Mouse (Mus musculus) stomach, embryonic 16.5 days (tissue): Measurements from ENCODE around the gene Lor. TPM values are rescaled to one million over a fixed set of nuclear protein-coding genes. Genes with fewer than 3 reads are reported as not detected.

Source experiments
- ATAC-seq: fragments of 200-750 bp; cut with Nextera tagmentation; 2 replicates; pipeline ENCODE4 v1.8.0; 2017; ENCODE audit warnings: moderate number of reproducible peaks, moderate TSS enrichment; ENCODE audit not compliant: insufficient read depth, low FRiP score
- H3K27ac ChIP-seq: fragments of 300-500 bp; sonication (generic); 2 replicates; pipeline ENCODE4 v1.5.1; 2014; ENCODE audit warnings: low read length
- H3K27me3 ChIP-seq: fragments of 300-500 bp; sonication (generic); 2 replicates; pipeline ENCODE4 v1.6.1; 2014; ENCODE audit warnings: low read length, control low read depth, mixed read lengths; ENCODE audit not compliant: control insufficient read depth, insufficient read depth
- H3K36me3 ChIP-seq: fragments of 300-500 bp; sonication (generic); 2 replicates; pipeline ENCODE4 v1.6.1; 2014; ENCODE audit warnings: low read length; ENCODE audit not compliant: control insufficient read depth, insufficient read depth
- H3K4me1 ChIP-seq: fragments of 300-500 bp; sonication (generic); 2 replicates; pipeline ENCODE4 v1.6.1; 2014; ENCODE audit warnings: low read length, control low read depth, mixed read lengths; ENCODE audit not compliant: control insufficient read depth, insufficient read depth
- H3K4me2 ChIP-seq: fragments of 300-500 bp; sonication (generic); 2 replicates; pipeline ENCODE4 v1.6.1; 2014; ENCODE audit warnings: low read depth, low read length, mixed read lengths
- H3K4me3 ChIP-seq: fragments of 300-500 bp; sonication (generic); replicated peaks from 2 replicates; pipeline ENCODE4 v1.5.1; 2014; ENCODE audit warnings: mild to moderate bottlenecking, low read length
- H3K9ac ChIP-seq: fragments of 300-500 bp; sonication (generic); 2 replicates; pipeline ENCODE4 v1.6.1; 2014; ENCODE audit warnings: low read length
- H3K9me3 ChIP-seq: fragments of 300-500 bp; sonication (generic); replicated peaks from 2 replicates; pipeline ENCODE4 v1.6.1; 2016; ENCODE audit warnings: low read length, control low read depth; ENCODE audit not compliant: control insufficient read depth
- WGBS: fragments of 180-500 bp; shearing (Covaris S2); extraction: QIAGEN DNeasy Blood & Tissue Kit; methylation state at CpG from one replicate; pipeline ENCODE4 v1.1.7; 2014; 5-methylcytosine and 5-hydroxymethylcytosine counted together
- polyA plus RNA-seq: library from polyadenylated mRNA; unstranded; fragments of >200 nt; fragmentation: Nextera tagmentation; extraction: Ambion mirVana; gene quantifications from 2 replicates; pipeline ENCODE4 v1.2.1, GENCODE M21; 2015

Gene Lor
- polyA plus RNA-seq, result 3.1 and 4.6 TPM in 2 replicates

DNA sequence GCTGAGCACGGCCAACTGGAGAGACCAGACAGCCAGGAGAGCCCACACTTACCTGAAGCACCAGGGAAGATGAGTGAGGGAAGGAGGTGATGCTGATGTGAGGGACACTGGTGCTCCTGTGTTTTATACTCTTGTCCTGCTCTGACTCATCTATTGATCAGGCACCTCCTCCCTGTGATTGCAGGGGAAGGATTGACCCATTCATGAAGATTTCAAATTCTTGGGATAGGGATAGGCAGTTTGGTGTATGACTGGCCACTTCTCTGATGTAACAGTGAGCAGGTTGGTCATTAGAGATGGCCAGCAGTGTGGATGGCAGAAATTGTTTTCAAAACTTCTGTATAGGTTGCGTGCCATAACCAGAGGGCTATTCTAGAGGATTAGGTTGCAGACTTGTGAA, at the start of gene Lor:
Gene Lor, minus strand, starts transcription at position 101 of the 400 bp plus-strand sequence.
- Histone ChIP-seq H3K9ac (no peak within 1 kb of the TSS), H3K27me3 (peaks cover 25% of the 10 kb centered on the region)
- WGBS, result 76% methylated on average over 2 of the region's 2 CpGs

DNA sequence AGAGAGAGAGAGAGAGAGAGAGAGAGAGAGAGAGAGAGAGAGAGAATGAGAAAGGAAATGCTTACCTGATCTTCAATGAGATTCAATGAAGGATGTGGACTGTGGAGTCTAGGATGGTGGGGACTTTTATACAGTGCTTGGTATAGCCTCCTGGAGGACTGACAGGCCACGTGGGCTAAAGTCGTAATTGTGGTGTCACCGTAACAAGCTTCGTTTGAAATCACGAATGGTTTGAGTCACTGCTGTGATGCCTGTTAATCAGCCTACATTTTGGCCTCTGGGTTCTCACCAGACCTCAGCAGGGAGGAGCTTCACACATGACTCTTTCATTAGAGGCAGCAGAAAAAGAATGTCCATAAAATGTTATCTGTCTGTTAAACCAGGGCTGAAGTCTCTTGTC, 40.9 kb upstream of the Lor start, which contains the start of gene Prr9:
Gene Prr9, minus strand, starts transcription at position 101 of the 400 bp plus-strand sequence.
- Histone ChIP-seq H3K9ac (no peak within 1 kb of the TSS), H3K27me3 (no peaks in the 10 kb centered on the region), H3K4me3 (no peak within 1 kb of the TSS), H3K4me2 (no peak within 1 kb of the TSS), H3K4me1 (no peaks in the 10 kb centered on the region), H3K27ac (no peak within 1 kb of the TSS), H3K36me3 (no peaks in the 10 kb centered on the region), H3K9me3 (no peaks in the 10 kb centered on the region)
- no peak for ATAC-seq
- 72% methylated on average over 5 of the region's 5 CpGs for WGBS

More for the DNA sequence above, at the start of gene Lor:
- H3K36me3 ChIP-seq, result no peaks in the 10 kb centered on the region
- ATAC-seq, result no peak
- no peaks in the 10 kb centered on the region for H3K4me1 ChIP-seq
- no peak within 1 kb of the TSS for H3K27ac ChIP-seq
- peak within 1 kb of the TSS; percentile 98; the same call in 1 of the 2 replicates for H3K4me2 ChIP-seq
- peak within 1 kb of the TSS; percentile 71; the same call in 1 of the 2 replicates for H3K4me3 ChIP-seq
- no peaks in the 10 kb centered on the region for H3K9me3 ChIP-seq

DNA sequence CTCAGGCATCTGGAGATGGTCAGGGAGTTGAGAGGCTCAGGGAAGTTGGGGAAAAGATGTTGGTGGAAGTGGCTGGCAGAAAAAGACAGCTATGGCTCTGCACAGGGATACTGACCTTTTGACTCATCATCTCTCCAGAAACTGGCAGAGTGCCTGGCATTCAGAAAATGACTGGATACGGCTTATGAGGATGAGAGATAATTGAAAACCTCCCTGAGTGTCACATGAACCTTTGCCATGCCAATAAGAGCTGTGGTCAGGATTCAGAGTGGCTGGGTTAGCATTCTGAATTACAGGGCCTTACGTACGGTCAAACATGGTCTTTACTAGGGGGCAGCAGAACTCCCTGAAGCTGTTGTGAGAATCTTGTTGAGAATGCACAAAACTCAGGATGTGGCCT, 38.0 kb upstream of the Lor start:
- no peaks in the 10 kb centered on the region for H3K27me3 ChIP-seq
- H3K9ac ChIP-seq, result no peak overlapping the region
- H3K4me2 ChIP-seq, result no peak overlapping the region
- H3K4me3 ChIP-seq, result no peak overlapping the region
- WGBS, result 80% methylated on average over 3 of the region's 3 CpGs
- no peak for ATAC-seq
- H3K27ac ChIP-seq, result no peak overlapping the region
- H3K9me3 ChIP-seq, result no peaks in the 10 kb centered on the region
- H3K4me1 ChIP-seq, result no peaks in the 10 kb centered on the region
- H3K36me3 ChIP-seq, result no peaks in the 10 kb centered on the region

DNA sequence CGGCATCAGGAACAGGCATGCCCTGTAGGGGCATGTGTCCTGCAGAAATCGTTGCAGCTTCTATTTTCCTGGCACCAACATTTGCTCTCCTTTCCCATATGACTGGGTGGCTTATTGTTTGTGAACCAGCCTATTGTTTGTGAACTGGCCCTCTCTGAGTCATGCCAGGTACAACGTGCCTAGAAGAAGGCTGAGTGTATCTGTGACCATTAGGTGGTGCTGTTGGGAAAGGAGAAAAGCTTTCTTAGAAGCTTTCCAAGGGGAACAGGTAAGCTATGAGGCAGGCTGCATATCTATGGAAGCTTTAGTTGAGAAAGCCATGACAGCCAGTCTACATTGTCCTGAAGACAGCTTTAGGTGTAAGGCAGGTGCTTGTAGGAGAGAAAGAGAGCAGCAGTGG, 35.0 kb upstream of the Lor start:
- peak; percentile 47; the same call in 1 of the 2 replicates for ATAC-seq
- no peaks in the 10 kb centered on the region for H3K4me1 ChIP-seq
- WGBS, result 32% methylated on average over 3 of the region's 3 CpGs
- no peak overlapping the region for H3K27ac ChIP-seq
- no peaks in the 10 kb centered on the region for H3K36me3 ChIP-seq
- no peaks in the 10 kb centered on the region for H3K27me3 ChIP-seq
- no peaks in the 10 kb centered on the region for H3K9me3 ChIP-seq
- no peak overlapping the region for H3K4me2 ChIP-seq
- no peak overlapping the region for H3K4me3 ChIP-seq
- no peak overlapping the region for H3K9ac ChIP-seq

DNA sequence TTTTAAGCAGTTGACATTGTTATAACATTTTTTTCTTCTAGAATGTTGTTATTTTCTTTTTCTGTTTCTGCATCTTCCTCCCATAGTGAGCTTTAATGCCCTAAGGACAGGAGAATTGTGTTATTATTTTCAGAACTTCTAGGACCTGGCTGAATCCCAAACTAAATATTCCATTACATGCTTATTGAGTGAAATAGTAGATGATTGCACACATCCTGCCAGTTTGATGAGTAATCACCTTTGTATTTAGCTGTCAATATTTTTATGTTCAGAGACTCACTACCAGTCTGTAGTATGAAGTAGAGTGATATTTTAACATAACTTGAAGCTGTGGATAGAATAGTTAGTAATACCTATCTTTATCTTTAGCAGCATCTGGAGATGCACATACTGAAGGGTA, 28.6 kb upstream of the Lor start:
- Histone ChIP-seq H3K9me3 (no peaks in the 10 kb centered on the region), H3K9ac (no peak overlapping the region), H3K4me3 (no peak overlapping the region), H3K36me3 (no peaks in the 10 kb centered on the region), H3K27ac (no peak overlapping the region), H3K4me2 (no peak overlapping the region), H3K27me3 (no peaks in the 10 kb centered on the region), H3K4me1 (no peaks in the 10 kb centered on the region)
- no peak for ATAC-seq

DNA sequence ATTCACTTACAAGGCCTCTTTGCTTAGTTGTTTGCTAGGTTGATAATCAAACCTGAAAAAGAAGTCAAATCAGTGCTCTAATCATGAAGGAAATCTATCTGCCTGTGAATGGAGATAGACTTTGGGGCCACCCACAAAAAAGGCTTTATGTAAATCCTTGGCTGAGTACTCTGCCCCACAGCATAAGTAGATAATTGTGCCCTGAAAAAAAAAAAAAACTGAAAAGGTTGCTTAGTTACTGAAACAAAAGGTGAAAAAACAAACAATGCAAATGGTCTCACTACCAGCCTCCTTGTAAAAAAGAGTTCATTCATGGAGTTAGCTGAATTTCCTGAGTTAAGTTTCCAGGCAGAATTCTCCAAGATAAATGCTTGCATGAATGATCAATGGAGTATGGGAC, 27.8 kb upstream of the Lor start:
- Histone ChIP-seq H3K4me1 (no peaks in the 10 kb centered on the region), H3K9ac (no peak overlapping the region), H3K36me3 (no peaks in the 10 kb centered on the region), H3K27me3 (no peaks in the 10 kb centered on the region), H3K4me2 (no peak overlapping the region), H3K9me3 (no peaks in the 10 kb centered on the region), H3K4me3 (no peak overlapping the region), H3K27ac (no peak overlapping the region)
- no peak for ATAC-seq

DNA sequence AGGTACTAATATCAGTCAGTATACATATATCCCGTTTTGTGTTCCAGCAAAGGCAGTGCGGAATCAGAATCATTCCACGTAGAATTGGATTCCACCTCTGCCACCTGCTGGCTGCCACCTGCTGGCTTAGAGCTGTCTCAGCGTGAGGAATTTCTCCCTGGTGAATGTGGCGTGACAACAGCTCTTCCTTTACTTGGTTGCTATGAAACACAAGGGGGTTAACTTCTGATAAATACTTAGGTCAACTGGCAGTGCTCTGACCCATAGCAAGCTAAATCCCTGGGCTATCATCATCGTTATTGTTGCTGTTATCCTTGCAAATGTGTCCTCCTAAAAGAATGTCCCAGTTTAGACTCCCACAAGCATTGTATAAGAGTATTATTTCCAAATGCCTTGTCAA, 23.6 kb upstream of the Lor start:
- ATAC-seq, result no peak
- H3K9me3 ChIP-seq, result no peaks in the 10 kb centered on the region
- no peaks in the 10 kb centered on the region for H3K27me3 ChIP-seq
- WGBS, result 3% methylated on average over 6 of the region's 6 CpGs
- H3K27ac ChIP-seq, result no peak overlapping the region
- H3K36me3 ChIP-seq, result no peaks in the 10 kb centered on the region
- H3K4me2 ChIP-seq, result no peak overlapping the region
- H3K4me1 ChIP-seq, result no peaks in the 10 kb centered on the region
- H3K9ac ChIP-seq, result no peak overlapping the region
- no peak overlapping the region for H3K4me3 ChIP-seq

DNA sequence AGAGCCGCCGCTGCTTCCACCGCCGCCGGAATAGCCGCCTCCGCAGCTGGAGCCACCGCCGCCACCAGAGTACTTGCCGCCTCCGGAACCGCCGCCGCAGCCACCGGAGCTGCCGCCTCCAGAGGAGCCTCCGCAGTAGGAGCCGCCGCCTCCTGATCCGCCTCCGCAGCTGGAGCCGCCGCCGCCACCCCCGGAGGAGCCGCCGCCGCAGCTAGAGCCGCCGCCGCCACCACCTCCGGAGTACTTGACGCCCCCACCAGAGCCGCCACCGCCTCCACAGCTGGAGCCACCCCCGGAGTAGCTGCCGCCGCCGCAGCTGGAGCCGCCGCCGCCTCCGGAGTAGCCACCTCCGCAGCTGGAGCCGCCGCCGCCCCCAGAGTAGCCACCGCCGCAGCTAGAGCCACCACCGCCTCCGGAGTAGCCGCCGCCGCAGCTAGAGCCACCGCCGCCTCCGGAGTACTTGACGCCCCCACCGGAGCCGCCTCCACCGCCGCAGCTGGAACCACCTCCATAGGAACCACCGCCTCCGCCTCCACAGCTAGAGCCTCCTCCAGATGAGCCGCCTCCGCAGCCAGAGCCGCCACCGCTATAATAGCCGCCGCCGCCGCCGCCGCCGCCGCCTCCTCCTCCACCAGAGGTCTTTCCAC, 1.5 kb downstream of the Lor start:
- Histone ChIP-seq H3K9ac (peak overlapping the region; percentile 72), H3K4me1 (no peaks in the 10 kb centered on the region), H3K4me3 (peak overlapping the region; percentile 71), H3K27me3 (peaks cover 25% of the 10 kb centered on the region), H3K27ac (no peak overlapping the region), H3K4me2 (peak overlapping the region; percentile 98), H3K36me3 (no peaks in the 10 kb centered on the region), H3K9me3 (no peaks in the 10 kb centered on the region)
- WGBS, result under 1% methylated on average over 52 of the region's 76 CpGs
- peak; percentile 78 for ATAC-seq

DNA sequence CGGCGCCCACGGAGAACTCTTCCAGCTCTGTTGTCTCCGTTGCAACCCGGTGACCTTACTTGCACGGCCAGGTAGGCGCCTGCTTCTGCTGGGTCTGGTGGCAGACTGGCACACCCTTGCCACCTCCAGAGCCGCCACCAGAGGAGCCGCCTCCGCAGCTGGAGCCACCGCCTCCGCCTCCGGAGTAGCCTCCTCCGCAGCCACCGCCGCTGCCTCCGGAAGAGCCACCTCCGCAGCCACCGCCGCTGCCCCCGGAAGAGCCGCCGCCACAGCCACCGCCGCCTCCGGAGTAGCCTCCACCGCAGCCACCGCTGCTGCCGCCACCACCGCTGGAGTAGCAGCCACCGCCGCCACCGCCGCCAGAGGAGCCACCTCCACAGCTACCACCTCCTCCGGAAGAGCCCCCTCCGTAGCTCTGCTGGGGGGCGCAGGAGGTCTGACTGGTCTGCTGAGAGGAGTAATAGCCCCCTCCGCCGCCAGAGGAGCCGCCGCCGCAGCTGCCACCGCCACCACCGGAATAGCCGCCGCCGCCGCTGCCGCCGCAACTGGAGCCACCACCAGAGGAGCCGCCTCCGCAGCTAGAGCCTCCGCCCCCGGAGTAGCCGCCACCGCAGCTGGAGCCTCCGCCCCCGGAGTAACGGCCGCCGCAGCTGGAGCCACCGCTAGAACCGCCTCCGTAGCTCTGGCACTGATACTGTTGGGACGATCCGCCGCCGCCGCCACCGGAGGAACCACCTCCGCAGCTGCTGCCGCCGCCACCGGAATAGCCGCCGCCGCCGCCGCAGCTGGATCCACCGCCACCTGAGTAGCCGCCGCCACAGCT, 2.3 kb downstream of the Lor start:
- H3K4me3 ChIP-seq, result peak overlapping the region; percentile 71
- 0% methylated on average over 78 of the region's 82 CpGs for whole genome bisulfite sequencing
- H3K9ac ChIP-seq, result peak overlapping the region; percentile 72
- peak overlapping the region; percentile 98 for H3K4me2 ChIP-seq
- H3K36me3 ChIP-seq, result no peaks in the 10 kb centered on the region
- H3K9me3 ChIP-seq, result no peaks in the 10 kb centered on the region
- peaks cover 25% of the 10 kb centered on the region for H3K27me3 ChIP-seq
- H3K4me1 ChIP-seq, result no peaks in the 10 kb centered on the region
- ATAC-seq, result peak; percentile 84
- no peak overlapping the region; the same call in 1 of the 2 replicates for H3K27ac ChIP-seq
